Mouse (Mus musculus) embryonic facial prominence, embryonic 14.5 days (tissue): Measurements from ENCODE around the gene Reep3. TPM values are rescaled to one million over a fixed set of nuclear protein-coding genes. Genes with fewer than 3 reads are reported as not detected.
"Not testable (repeated sequence)": the region's sequence is repeated elsewhere in the genome, so short reads cannot be mapped to it uniquely, and the experiment has no call there.

Experiments
- ATAC-seq: fragments of 200-750 bp; cut with Nextera tagmentation; 2 replicates; pipeline ENCODE4 v1.8.0; 2017; ENCODE audit warnings: low read depth, moderate number of reproducible peaks, moderate TSS enrichment
- DNase-seq: peaks from one replicate; pipeline ENCODE4 v3.0.0-alpha.2; 2015; ENCODE audit warnings: low spot score
- H3K27ac ChIP-seq: fragments of 300-500 bp; sonication (generic); replicated peaks from 2 replicates; pipeline ENCODE4 v1.5.1; 2014; ENCODE audit warnings: low read depth, mild to moderate bottlenecking, low read length, moderate library complexity
- H3K27me3 ChIP-seq: fragments of 300-500 bp; sonication (generic); replicated peaks from 2 replicates; pipeline ENCODE4 v1.6.1; 2014; ENCODE audit warnings: low read length; ENCODE audit not compliant: control insufficient read depth, insufficient read depth
- H3K36me3 ChIP-seq: fragments of 300-500 bp; sonication (generic); 2 replicates; pipeline ENCODE4 v1.6.1; 2014; ENCODE audit warnings: low read length, mixed read lengths; ENCODE audit not compliant: control insufficient read depth, insufficient read depth
- H3K4me1 ChIP-seq: fragments of 300-500 bp; sonication (generic); 2 replicates; pipeline ENCODE4 v1.6.1; 2014; ENCODE audit warnings: antibody characterized with exemption, low read length; ENCODE audit not compliant: control insufficient read depth, insufficient read depth
- H3K4me2 ChIP-seq: fragments of 300-500 bp; sonication (generic); 2 replicates; pipeline ENCODE4 v1.6.1; 2014; ENCODE audit warnings: low read depth, mild to moderate bottlenecking, low read length, moderate library complexity, mixed read lengths
- H3K4me3 ChIP-seq: fragments of 300-500 bp; sonication (generic); 2 replicates; pipeline ENCODE4 v1.5.1; 2014; ENCODE audit warnings: low read depth, mild to moderate bottlenecking, low read length
- H3K9ac ChIP-seq: fragments of 300-500 bp; sonication (generic); 2 replicates; pipeline ENCODE4 v1.6.1; 2014; ENCODE audit warnings: low read depth, mild to moderate bottlenecking, low read length, moderate library complexity, mixed read lengths
- H3K9me3 ChIP-seq: fragments of 300-500 bp; sonication (generic); 2 replicates; pipeline ENCODE4 v1.6.1; 2016; ENCODE audit warnings: low read length; ENCODE audit not compliant: control insufficient read depth
- WGBS: fragments of 180-500 bp; shearing (Covaris S2); extraction: QIAGEN DNeasy Blood & Tissue Kit; methylation state at CpG from one replicate; pipeline ENCODE4 v1.1.7; 2014; 5-methylcytosine and 5-hydroxymethylcytosine counted together
- polyA plus RNA-seq: library from polyadenylated mRNA; unstranded; fragments of >200 nt; fragmentation: Nextera tagmentation; extraction: Ambion mirVana; gene quantifications from 2 replicates; pipeline ENCODE4 v1.2.1, GENCODE M21; 2014

Reep3 gene
- polyA plus RNA-seq, 1 experiment from 2014 or later, result 39.6 TPM

- ATAC-seq (peak; percentile 82), DNase-seq (no peak)
- Histone ChIP-seq H3K4me1 (peaks cover 35% of the 10 kb centered on the region), H3K27me3 (no peaks in the 10 kb centered on the region), H3K9ac (no peak overlapping the region), H3K36me3 (no peaks in the 10 kb centered on the region), H3K27ac (peak overlapping the region; percentile 22), H3K4me2 (no peak overlapping the region), H3K9me3 (no peaks in the 10 kb centered on the region), H3K4me3 (no peak overlapping the region)
- WGBS, result 9% methylated on average over 5 of the region's 5 CpGs
Measured at GRCm38 (mm10) chr10:67115666-67116091, 18.9 kb upstream of the Reep3 start.

- DNase-seq (peak; percentile 89), ATAC-seq (peak; percentile 38; the same call in 1 of the 2 replicates)
- Histone ChIP-seq H3K27me3 (no peaks in the 10 kb centered on the region), H3K9me3 (no peaks in the 10 kb centered on the region), H3K4me2 (no peak overlapping the region), H3K4me1 (peaks cover 40% of the 10 kb centered on the region), H3K9ac (no peak overlapping the region), H3K27ac (peak overlapping the region; percentile 22), H3K4me3 (no peak overlapping the region), H3K36me3 (no peaks in the 10 kb centered on the region)
- WGBS, result 9% methylated on average over 6 of the region's 6 CpGs
Measured at GRCm38 (mm10) chr10:67115115-67115514, 18.4 kb upstream of the Reep3 start.

GRCm38 (mm10) chr10:67113833-67114232 is 17.1 kb upstream of the Reep3 start:
- ATAC-seq, result no peak
- Histone ChIP-seq H3K36me3 (no peaks in the 10 kb centered on the region), H3K9ac (no peak overlapping the region), H3K4me1 (peaks cover 41% of the 10 kb centered on the region), H3K9me3 (no peaks in the 10 kb centered on the region), H3K27me3 (no peaks in the 10 kb centered on the region), H3K27ac (no peak overlapping the region), H3K4me3 (no peak overlapping the region), H3K4me2 (no peak overlapping the region)
- 75% methylated on average over 11 of the region's 11 CpGs for WGBS
- no peak for DNase-seq

- not testable (repeated sequence) for H3K36me3 ChIP-seq, ATAC-seq, H3K27ac ChIP-seq, H3K4me3 ChIP-seq, H3K27me3 ChIP-seq, H3K4me2 ChIP-seq, DNase-seq, H3K9ac ChIP-seq, H3K9me3 ChIP-seq
- H3K4me1 ChIP-seq, result peaks cover 41% of the 10 kb centered on the region
- WGBS, result 86% methylated on average over 5 of the region's 5 CpGs
Measured at GRCm38 (mm10) chr10:67112967-67113366, 16.2 kb upstream of the Reep3 start.

GRCm38 (mm10) chr10:67111799-67112177 is 15.0 kb upstream of the Reep3 start:
- no peak for DNase-seq
- H3K9ac ChIP-seq, result no peak overlapping the region
- H3K4me1 ChIP-seq, result peaks cover 41% of the 10 kb centered on the region
- ATAC-seq, result no peak
- H3K9me3 ChIP-seq, result no peaks in the 10 kb centered on the region
- no peaks in the 10 kb centered on the region for H3K27me3 ChIP-seq
- H3K27ac ChIP-seq, result no peak overlapping the region
- no peak overlapping the region for H3K4me2 ChIP-seq
- H3K4me3 ChIP-seq, result no peak overlapping the region
- 67% methylated on average over 5 of the region's 5 CpGs for WGBS
- H3K36me3 ChIP-seq, result peaks cover 5% of the 10 kb centered on the region; the same call in 1 of the 2 replicates

GRCm38 (mm10) chr10:67111044-67111798 is 14.5 kb upstream of the Reep3 start:
- Histone ChIP-seq H3K9ac (no peak overlapping the region), H3K27me3 (no peaks in the 10 kb centered on the region), H3K4me1 (peaks cover 43% of the 10 kb centered on the region), H3K4me3 (no peak overlapping the region), H3K4me2 (no peak overlapping the region), H3K9me3 (no peaks in the 10 kb centered on the region), H3K36me3 (peaks cover 5% of the 10 kb centered on the region; the same call in 1 of the 2 replicates), H3K27ac (no peak overlapping the region)
- WGBS, result 70% methylated on average over 14 of the region's 14 CpGs
- DNase-seq, result no peak
- ATAC-seq, result no peak

- no peak overlapping the region for H3K4me2 ChIP-seq
- H3K27ac ChIP-seq, result no peak overlapping the region
- H3K9me3 ChIP-seq, result no peaks in the 10 kb centered on the region
- ATAC-seq, result no peak
- DNase-seq, result no peak
- H3K27me3 ChIP-seq, result no peaks in the 10 kb centered on the region
- no peak overlapping the region for H3K9ac ChIP-seq
- peaks cover 5% of the 10 kb centered on the region; the same call in 1 of the 2 replicates for H3K36me3 ChIP-seq
- peaks cover 41% of the 10 kb centered on the region for H3K4me1 ChIP-seq
- 72% methylated on average over 5 of the region's 5 CpGs for WGBS
- no peak overlapping the region for H3K4me3 ChIP-seq
Measured at GRCm38 (mm10) chr10:67109635-67110034, 12.9 kb upstream of the Reep3 start.

- Histone ChIP-seq H3K9ac (no peak overlapping the region), H3K4me1 (peaks cover 52% of the 10 kb centered on the region), H3K9me3 (no peaks in the 10 kb centered on the region), H3K36me3 (peaks cover 5% of the 10 kb centered on the region; the same call in 1 of the 2 replicates), H3K27ac (no peak overlapping the region), H3K27me3 (no peaks in the 10 kb centered on the region), H3K4me2 (no peak overlapping the region), H3K4me3 (no peak overlapping the region)
- no peak for DNase-seq
- WGBS, result 62% methylated on average over 9 of the region's 9 CpGs
- no peak for ATAC-seq
Measured at GRCm38 (mm10) chr10:67108096-67108495, 11.4 kb upstream of the Reep3 start.
